Mouse (Mus musculus): ENCODE data around the gene St6galnac6. TPM values are rescaled to one million over a fixed set of nuclear protein-coding genes. Genes with fewer than 3 reads are reported as not detected.
A peak's percentile ranks its signal among the peaks of the same experiment; 100 is the strongest.

St6galnac6 gene
- polyA plus RNA-seq, 1 experiment from 2014 or later: 21.6 TPM

GRCm38 (mm10) chr2:32582830-32583799, 16.4 kb upstream of the St6galnac6 start:
- no peak overlapping the region for H3K27ac ChIP-seq (ENCODE audit: low read length)
- WGBS: 13% methylated on average over 37 of the region's 37 CpGs
- no peaks in the 10 kb centered on the region for H3K9me3 ChIP-seq (ENCODE audit: control insufficient read depth, low read length)
- ATAC-seq: peak; percentile 64
- H3K27me3 ChIP-seq (replicated peaks; ENCODE audit: control insufficient read depth, insufficient read depth, low read length): 0 out of 2 replicates have a peak, but pooled peaks cover 8% of the 10 kb centered on the region
- peak overlapping the region; percentile 47 for H3K9ac ChIP-seq (replicated peaks; ENCODE audit: low read depth, low read length)
- H3K36me3 ChIP-seq (ENCODE audit: control insufficient read depth, insufficient read depth): no peaks in the 10 kb centered on the region
- peaks cover 21% of the 10 kb centered on the region for H3K4me1 ChIP-seq (replicated peaks; ENCODE audit: control insufficient read depth, insufficient read depth, low read length)
- peak overlapping the region; percentile 58 for H3K4me2 ChIP-seq (ENCODE audit: low read length)
- peak overlapping the region; percentile 37 for H3K4me3 ChIP-seq (replicated peaks; ENCODE audit: low read length)

DNA sequence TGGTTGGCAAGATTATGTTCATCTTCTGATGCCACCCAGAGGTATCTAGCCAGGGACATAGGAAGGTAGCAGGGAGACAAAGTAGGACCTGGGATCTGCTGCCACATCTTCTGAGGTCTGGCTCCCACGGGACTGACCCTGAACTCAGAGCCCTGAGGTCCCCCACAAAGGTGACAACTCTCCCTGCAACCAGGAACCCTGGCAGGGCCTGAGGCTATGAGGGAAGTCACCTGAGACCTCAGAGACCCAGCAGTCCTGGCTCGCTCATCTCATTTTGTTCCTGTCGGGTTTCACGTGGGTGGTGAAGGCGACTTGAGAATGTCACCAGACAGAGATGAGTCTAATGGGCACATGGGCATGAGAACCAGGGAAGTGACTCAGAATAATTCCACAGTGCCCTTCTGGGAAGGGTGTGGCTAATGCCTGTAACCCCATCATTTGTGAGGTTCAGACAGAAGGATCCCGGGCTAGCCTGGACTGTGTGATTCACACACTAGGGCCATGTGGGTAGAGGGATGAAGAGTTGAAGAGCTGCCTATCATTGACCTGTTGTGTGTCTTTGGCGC, 14.3 kb upstream of the St6galnac6 start:
- no peaks in the 10 kb centered on the region for H3K27me3 ChIP-seq (replicated peaks; ENCODE audit: control insufficient read depth, insufficient read depth, low read length)
- no peak overlapping the region for H3K9ac ChIP-seq (replicated peaks; ENCODE audit: low read depth, low read length)
- H3K4me2 ChIP-seq (ENCODE audit: low read length): no peak overlapping the region
- H3K27ac ChIP-seq (ENCODE audit: low read length): no peak overlapping the region
- no peak for ATAC-seq
- H3K36me3 ChIP-seq (ENCODE audit: control insufficient read depth, insufficient read depth): no peaks in the 10 kb centered on the region
- no peaks in the 10 kb centered on the region for H3K9me3 ChIP-seq (ENCODE audit: control insufficient read depth, low read length)
- WGBS: 91% methylated on average over 7 of the region's 7 CpGs
- peaks cover 32% of the 10 kb centered on the region for H3K4me1 ChIP-seq (replicated peaks; ENCODE audit: control insufficient read depth, insufficient read depth, low read length)
- H3K4me3 ChIP-seq (replicated peaks; ENCODE audit: low read length): no peak overlapping the region

- Histone ChIP-seq H3K4me3 (replicated peaks; ENCODE audit: low read length) (peak within 1 kb of the TSS; percentile 62), H3K27me3 (replicated peaks; ENCODE audit: control insufficient read depth, insufficient read depth, low read length) (no peaks in the 10 kb centered on the region), H3K9me3 (ENCODE audit: control insufficient read depth, low read length) (no peaks in the 10 kb centered on the region), H3K4me2 (ENCODE audit: low read length) (peak within 1 kb of the TSS; percentile 68), H3K27ac (ENCODE audit: low read length) (no peak within 1 kb of the TSS; the same call in 1 of the 2 replicates), H3K9ac (replicated peaks; ENCODE audit: low read depth, low read length) (peak within 1 kb of the TSS; percentile 77), H3K36me3 (ENCODE audit: control insufficient read depth, insufficient read depth) (no peaks in the 10 kb centered on the region), H3K4me1 (replicated peaks; ENCODE audit: control insufficient read depth, insufficient read depth, low read length) (peaks cover 32% of the 10 kb centered on the region)
- peak; percentile 88 for ATAC-seq
- WGBS: under 1% methylated on average over 38 of the region's 38 CpGs
Observed at GRCm38 (mm10) chr2:32586871-32587351, 12.6 kb upstream of the St6galnac6 start, which contains the start of gene St6galnac4. St6galnac4 (plus strand) TSS chr2:32587095.

DNA sequence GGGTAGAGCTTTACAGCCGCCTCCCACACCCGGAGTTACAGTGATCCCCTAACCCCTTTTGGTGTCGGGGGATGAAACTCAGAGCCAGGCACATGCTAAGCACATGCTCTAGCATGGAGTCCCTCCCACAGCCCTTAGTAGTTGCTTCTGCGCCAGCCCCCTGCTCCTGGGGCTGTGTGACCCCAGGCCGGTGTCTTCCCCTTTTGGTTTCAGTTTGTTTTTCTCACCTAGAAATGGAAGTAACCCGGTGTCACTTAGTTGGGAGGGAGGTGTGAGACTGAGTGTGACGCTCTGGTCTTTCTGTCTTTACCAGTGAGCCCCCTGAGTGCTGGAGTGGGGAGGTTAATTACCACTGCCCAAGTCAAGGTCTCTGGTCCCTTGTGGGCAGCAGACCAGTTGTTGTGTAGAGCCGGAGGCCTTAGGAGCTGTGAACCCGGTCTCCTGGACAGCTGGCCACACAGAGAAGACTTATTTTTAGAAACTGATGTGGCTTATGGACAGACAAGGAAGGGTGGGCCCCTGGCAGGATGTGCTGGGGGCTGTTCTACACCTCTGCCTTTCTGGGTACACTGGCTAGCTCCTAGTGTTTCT, 11.7 kb upstream of the St6galnac6 start:
- H3K4me1 ChIP-seq (replicated peaks; ENCODE audit: control insufficient read depth, insufficient read depth, low read length): peaks cover 32% of the 10 kb centered on the region
- no peaks in the 10 kb centered on the region for H3K9me3 ChIP-seq (ENCODE audit: control insufficient read depth, low read length)
- no peak for ATAC-seq
- WGBS: 54% methylated on average over 9 of the region's 9 CpGs
- peak overlapping the region; percentile 77 for H3K9ac ChIP-seq (replicated peaks; ENCODE audit: low read depth, low read length)
- peak overlapping the region; percentile 68 for H3K4me2 ChIP-seq (ENCODE audit: low read length)
- H3K27ac ChIP-seq (ENCODE audit: low read length): no peak overlapping the region
- H3K36me3 ChIP-seq (ENCODE audit: control insufficient read depth, insufficient read depth): no peaks in the 10 kb centered on the region
- H3K27me3 ChIP-seq (replicated peaks; ENCODE audit: control insufficient read depth, insufficient read depth, low read length): no peaks in the 10 kb centered on the region
- peak overlapping the region; percentile 62 for H3K4me3 ChIP-seq (replicated peaks; ENCODE audit: low read length)

DNA sequence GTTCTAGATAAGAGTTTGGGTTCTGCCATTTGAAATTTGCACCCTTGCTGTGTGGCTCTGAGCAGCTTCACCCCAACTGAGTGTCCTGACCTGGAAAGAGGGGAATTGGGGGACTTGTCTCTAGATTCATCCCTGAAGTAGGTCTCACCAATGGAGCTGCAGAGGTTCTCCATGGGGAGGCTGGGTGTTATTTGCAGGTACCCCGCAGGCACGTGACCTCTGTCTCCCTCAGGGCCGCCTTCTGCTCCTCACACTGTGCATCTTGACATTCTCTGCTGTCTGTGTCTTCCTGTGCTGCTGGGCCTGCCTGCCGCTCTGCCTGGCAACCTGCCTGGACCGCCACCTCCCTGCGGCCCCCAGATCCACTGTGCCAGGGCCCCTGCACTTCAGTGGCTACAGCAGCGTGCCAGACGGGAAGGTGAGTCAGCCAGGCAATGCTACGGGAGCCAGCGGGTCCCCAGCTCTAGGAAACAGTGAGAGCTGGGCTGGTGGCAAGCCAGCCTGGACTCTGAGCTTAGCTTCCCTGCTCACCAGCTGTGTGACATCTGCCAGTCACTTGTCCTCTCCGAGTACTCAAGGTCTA, 10.2 kb upstream of the St6galnac6 start:
- Histone ChIP-seq H3K9ac (replicated peaks; ENCODE audit: low read depth, low read length) (no peak overlapping the region), H3K27me3 (replicated peaks; ENCODE audit: control insufficient read depth, insufficient read depth, low read length) (no peaks in the 10 kb centered on the region), H3K36me3 (ENCODE audit: control insufficient read depth, insufficient read depth) (no peaks in the 10 kb centered on the region), H3K9me3 (ENCODE audit: control insufficient read depth, low read length) (no peaks in the 10 kb centered on the region), H3K27ac (ENCODE audit: low read length) (no peak overlapping the region), H3K4me2 (ENCODE audit: low read length) (no peak overlapping the region), H3K4me3 (replicated peaks; ENCODE audit: low read length) (no peak overlapping the region), H3K4me1 (replicated peaks; ENCODE audit: control insufficient read depth, insufficient read depth, low read length) (peaks cover 26% of the 10 kb centered on the region)
- 50% methylated on average over 11 of the region's 11 CpGs for WGBS
- no peak for ATAC-seq

- Histone ChIP-seq H3K27ac (ENCODE audit: low read length) (no peak overlapping the region), H3K36me3 (ENCODE audit: control insufficient read depth, insufficient read depth) (no peaks in the 10 kb centered on the region), H3K4me2 (ENCODE audit: low read length) (no peak overlapping the region), H3K4me3 (replicated peaks; ENCODE audit: low read length) (no peak overlapping the region), H3K9me3 (ENCODE audit: control insufficient read depth, low read length) (no peaks in the 10 kb centered on the region), H3K4me1 (replicated peaks; ENCODE audit: control insufficient read depth, insufficient read depth, low read length) (peaks cover 26% of the 10 kb centered on the region), H3K27me3 (replicated peaks; ENCODE audit: control insufficient read depth, insufficient read depth, low read length) (no peaks in the 10 kb centered on the region), H3K9ac (replicated peaks; ENCODE audit: low read depth, low read length) (no peak overlapping the region)
- 71% methylated on average over 10 of the region's 10 CpGs for WGBS
- no peak for ATAC-seq
Observed at GRCm38 (mm10) chr2:32590224-32590623, 9.3 kb upstream of the St6galnac6 start.

GRCm38 (mm10) chr2:32591249-32591648, 8.3 kb upstream of the St6galnac6 start:
- Histone ChIP-seq H3K9me3 (ENCODE audit: control insufficient read depth, low read length) (no peaks in the 10 kb centered on the region), H3K27me3 (replicated peaks; ENCODE audit: control insufficient read depth, insufficient read depth, low read length) (no peaks in the 10 kb centered on the region), H3K36me3 (ENCODE audit: control insufficient read depth, insufficient read depth) (no peaks in the 10 kb centered on the region), H3K4me2 (ENCODE audit: low read length) (no peak overlapping the region), H3K27ac (ENCODE audit: low read length) (no peak overlapping the region), H3K4me1 (replicated peaks; ENCODE audit: control insufficient read depth, insufficient read depth, low read length) (peaks cover 26% of the 10 kb centered on the region), H3K9ac (replicated peaks; ENCODE audit: low read depth, low read length) (no peak overlapping the region), H3K4me3 (replicated peaks; ENCODE audit: low read length) (no peak overlapping the region)
- no peak for ATAC-seq
- WGBS: 83% methylated on average over 6 of the region's 6 CpGs

DNA sequence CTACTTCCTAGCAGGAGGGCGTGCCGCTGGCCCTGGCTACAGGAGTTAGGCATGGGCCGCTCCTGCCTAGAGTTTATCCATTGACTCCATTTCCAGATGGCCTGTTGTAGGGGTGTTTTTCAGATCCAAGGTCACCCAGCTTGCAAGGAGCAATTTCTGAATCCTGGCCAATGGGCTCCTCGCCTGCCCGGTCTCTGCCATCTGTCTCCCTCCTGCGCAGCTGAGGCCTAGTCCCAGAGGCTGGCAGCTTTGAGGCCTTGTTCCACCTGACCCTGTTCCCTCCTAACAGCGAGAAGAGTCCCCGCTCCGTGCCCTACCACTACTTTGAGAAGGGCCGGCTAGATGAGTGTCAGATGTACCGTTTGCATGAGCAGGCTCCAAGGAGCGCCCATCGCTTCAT, 2.8 kb upstream of the St6galnac6 start:
- Histone ChIP-seq H3K27ac (ENCODE audit: low read length) (no peak overlapping the region), H3K4me2 (ENCODE audit: low read length) (no peak overlapping the region), H3K4me1 (replicated peaks; ENCODE audit: control insufficient read depth, insufficient read depth, low read length) (peaks cover 4% of the 10 kb centered on the region; the same call in 1 of the 2 replicates), H3K9ac (replicated peaks; ENCODE audit: low read depth, low read length) (no peak overlapping the region), H3K4me3 (replicated peaks; ENCODE audit: low read length) (no peak overlapping the region), H3K27me3 (replicated peaks; ENCODE audit: control insufficient read depth, insufficient read depth, low read length) (no peaks in the 10 kb centered on the region), H3K36me3 (ENCODE audit: control insufficient read depth, insufficient read depth) (no peaks in the 10 kb centered on the region), H3K9me3 (ENCODE audit: control insufficient read depth, low read length) (no peaks in the 10 kb centered on the region)
- ATAC-seq: 0 out of 2 replicates have a peak, but pooled peaks have one; percentile 26
- 65% methylated on average over 13 of the region's 13 CpGs for WGBS

DNA sequence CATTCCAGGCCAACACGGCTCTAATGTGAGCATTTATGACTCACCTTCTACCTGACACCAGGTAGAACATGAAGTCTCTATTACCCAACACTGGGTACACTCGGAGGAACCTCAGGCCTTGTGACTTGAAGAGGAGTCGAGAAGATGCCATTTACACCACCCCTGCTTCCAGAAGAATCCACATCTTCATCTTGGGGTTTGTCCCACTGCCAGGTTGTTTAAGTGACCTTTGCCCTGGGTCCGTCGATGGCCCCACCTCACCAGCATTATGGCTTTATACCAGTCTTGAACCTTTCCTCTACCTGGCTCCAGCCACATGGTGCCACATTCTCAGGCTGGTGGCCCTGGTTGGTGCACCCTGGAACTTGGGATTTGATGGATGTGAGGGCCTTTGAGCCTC, 2.3 kb upstream of the St6galnac6 start:
- Histone ChIP-seq H3K9ac (replicated peaks; ENCODE audit: low read depth, low read length) (no peak overlapping the region), H3K36me3 (ENCODE audit: control insufficient read depth, insufficient read depth) (no peaks in the 10 kb centered on the region), H3K9me3 (ENCODE audit: control insufficient read depth, low read length) (no peaks in the 10 kb centered on the region), H3K27me3 (replicated peaks; ENCODE audit: control insufficient read depth, insufficient read depth, low read length) (no peaks in the 10 kb centered on the region), H3K4me1 (replicated peaks; ENCODE audit: control insufficient read depth, insufficient read depth, low read length) (peaks cover 5% of the 10 kb centered on the region), H3K4me2 (ENCODE audit: low read length) (no peak overlapping the region), H3K27ac (ENCODE audit: low read length) (no peak overlapping the region), H3K4me3 (replicated peaks; ENCODE audit: low read length) (no peak overlapping the region)
- no peak for ATAC-seq
- 93% methylated on average over 5 of the region's 5 CpGs for WGBS

Data from forebrain, embryonic 16.5 days (tissue).